Mouse (Mus musculus) midbrain, embryonic 14.5 days (tissue): ENCODE data around the gene Olfr315. TPM values are rescaled to one million over a fixed set of nuclear protein-coding genes. Genes with fewer than 3 reads are reported as not detected.

Experiments
- ATAC-seq: fragments of 200-750 bp; cut with Nextera tagmentation; 2 replicates; pipeline ENCODE4 v1.8.0; 2017; ENCODE audit warnings: moderate number of reproducible peaks, moderate library complexity; ENCODE audit not compliant: low FRiP score, low TSS enrichment
- DNase-seq: peaks from one replicate; pipeline ENCODE4 v3.0.0-alpha.2; 2015
- H3K27ac ChIP-seq: fragments of 300-500 bp; sonication (generic); replicated peaks from 2 replicates; pipeline ENCODE4 v1.5.1; 2014; ENCODE audit warnings: mild to moderate bottlenecking, low read depth, low read length, moderate library complexity
- H3K27me3 ChIP-seq: fragments of 300-500 bp; sonication (generic); 2 replicates; pipeline ENCODE4 v1.6.1; 2014; ENCODE audit warnings: low read length, control low read depth, mixed read lengths; ENCODE audit not compliant: control insufficient read depth, insufficient read depth
- H3K36me3 ChIP-seq: fragments of 300-500 bp; sonication (generic); 2 replicates; pipeline ENCODE4 v1.6.1; 2014; ENCODE audit warnings: low read length, control low read depth; ENCODE audit not compliant: control insufficient read depth, insufficient read depth
- H3K4me1 ChIP-seq: fragments of 300-500 bp; sonication (generic); 2 replicates; pipeline ENCODE4 v1.6.1; 2014; ENCODE audit warnings: mild to moderate bottlenecking, antibody characterized with exemption, low read length, control low read depth; ENCODE audit not compliant: control insufficient read depth, insufficient read depth
- H3K4me2 ChIP-seq: fragments of 300-500 bp; sonication (generic); 2 replicates; pipeline ENCODE4 v1.6.1; 2014; ENCODE audit warnings: mild to moderate bottlenecking, low read length, moderate library complexity
- H3K4me3 ChIP-seq: fragments of 300-500 bp; sonication (generic); replicated peaks from 2 replicates; pipeline ENCODE4 v1.5.1; 2014; ENCODE audit warnings: low read depth, low read length
- H3K9ac ChIP-seq: fragments of 300-500 bp; sonication (generic); replicated peaks from 2 replicates; pipeline ENCODE4 v1.6.1; 2014; ENCODE audit warnings: mild to moderate bottlenecking, low read length, moderate library complexity
- H3K9me3 ChIP-seq: fragments of 300-500 bp; sonication (generic); 2 replicates; pipeline ENCODE4 v1.6.1; 2016; ENCODE audit warnings: low read length, control low read depth, mixed read lengths; ENCODE audit not compliant: control insufficient read depth
- WGBS: fragments of 180-500 bp; shearing (Covaris S2); extraction: QIAGEN DNeasy Blood & Tissue Kit; methylation state at CpG from one replicate; pipeline ENCODE4 v1.1.7; 2014; 5-methylcytosine and 5-hydroxymethylcytosine counted together
- polyA plus RNA-seq: library from polyadenylated mRNA; unstranded; fragments of >200 nt; fragmentation: Nextera tagmentation; extraction: Ambion mirVana; gene quantifications from 2 replicates; pipeline ENCODE4 v1.2.1, GENCODE M21; 2014

Olfr315 gene
- polyA plus RNA-seq, 1 experiment from 2014 or later = not detected

DNA sequence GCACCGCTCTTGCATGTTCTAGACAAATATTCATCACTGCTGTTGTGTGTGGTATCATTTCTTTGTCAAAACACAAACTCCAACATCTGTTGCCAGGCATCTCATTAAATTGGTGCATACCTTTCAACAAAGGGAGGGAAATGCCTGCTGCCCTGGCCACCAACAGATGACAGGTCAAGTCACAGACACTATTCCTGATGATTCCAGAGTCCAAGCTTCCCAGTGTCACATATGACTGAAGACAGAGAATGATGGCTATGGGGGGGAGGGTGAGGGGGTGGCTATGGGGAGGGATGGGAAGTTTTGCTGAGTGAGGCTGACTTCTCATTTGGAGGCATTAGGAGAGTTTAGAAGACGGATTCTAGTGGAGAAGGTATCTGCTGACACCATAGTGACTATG is 11.2 kb downstream of the Olfr315 start:
- H3K27ac ChIP-seq = no peak overlapping the region
- peaks cover under 1% of the 10 kb centered on the region; the same call in 1 of the 2 replicates for H3K4me1 ChIP-seq
- DNase-seq (no peak), ATAC-seq (no peak)
- no peak overlapping the region for H3K9ac ChIP-seq
- WGBS = 83% methylated on average over 2 of the region's 2 CpGs
- no peaks in the 10 kb centered on the region for H3K27me3 ChIP-seq
- H3K4me3 ChIP-seq = no peak overlapping the region
- no peaks in the 10 kb centered on the region for H3K36me3 ChIP-seq
- H3K4me2 ChIP-seq = no peak overlapping the region
- no peaks in the 10 kb centered on the region for H3K9me3 ChIP-seq

DNA sequence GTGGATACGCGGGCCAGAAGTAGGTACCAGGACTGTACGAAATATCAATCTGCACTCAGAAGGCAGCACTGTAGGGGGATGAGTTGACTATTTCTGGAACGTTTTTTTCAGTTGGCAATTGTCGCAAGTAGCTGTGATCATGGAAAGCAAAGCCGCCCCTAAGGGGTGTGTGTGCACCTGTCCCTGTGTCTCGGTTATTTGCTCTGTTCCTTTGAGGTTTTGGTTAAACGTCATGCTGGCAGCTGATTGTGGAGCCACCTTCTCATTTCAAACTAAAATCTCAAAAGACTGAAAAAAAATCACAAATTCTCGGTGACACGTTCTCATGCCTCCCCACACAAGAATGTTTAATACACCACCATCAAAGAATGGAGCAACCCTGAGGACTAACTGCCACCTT is 14.7 kb downstream of the Olfr315 start:
- H3K4me2 ChIP-seq = no peak overlapping the region
- 88% methylated on average over 10 of the region's 10 CpGs for WGBS
- DNase-seq (no peak), ATAC-seq (no peak)
- H3K4me1 ChIP-seq = peaks cover 4% of the 10 kb centered on the region; the same call in 1 of the 2 replicates
- no peak overlapping the region for H3K4me3 ChIP-seq
- no peaks in the 10 kb centered on the region for H3K36me3 ChIP-seq
- H3K9me3 ChIP-seq = no peaks in the 10 kb centered on the region
- no peak overlapping the region for H3K27ac ChIP-seq
- H3K27me3 ChIP-seq = no peaks in the 10 kb centered on the region
- H3K9ac ChIP-seq = no peak overlapping the region

DNA sequence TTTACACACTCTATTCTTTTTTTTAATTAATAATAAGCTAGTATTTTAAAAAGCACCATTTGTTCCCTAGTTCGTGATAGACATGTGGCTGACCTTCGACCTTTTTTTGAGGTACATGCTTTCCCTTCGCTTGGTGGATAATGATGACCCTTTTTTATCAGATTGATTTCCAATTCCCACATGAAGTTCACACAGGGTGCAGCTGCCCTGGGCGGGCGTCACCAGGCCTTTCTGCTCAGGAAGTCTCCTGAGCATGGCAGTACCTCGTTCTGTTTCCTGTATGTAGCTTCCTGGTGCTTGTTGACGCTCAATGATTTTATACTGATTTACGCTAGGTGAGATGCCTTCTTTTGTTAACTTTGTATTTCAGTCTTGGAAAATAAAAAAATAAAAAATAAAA is 15.4 kb downstream of the Olfr315 start:
- H3K9ac ChIP-seq = no peak overlapping the region
- H3K27me3 ChIP-seq = no peaks in the 10 kb centered on the region
- ATAC-seq (no peak), DNase-seq (no peak)
- no peak overlapping the region for H3K4me3 ChIP-seq
- no peaks in the 10 kb centered on the region for H3K9me3 ChIP-seq
- 88% methylated on average over 8 of the region's 8 CpGs for WGBS
- no peaks in the 10 kb centered on the region for H3K36me3 ChIP-seq
- H3K27ac ChIP-seq = no peak overlapping the region
- peaks cover 4% of the 10 kb centered on the region; the same call in 1 of the 2 replicates for H3K4me1 ChIP-seq
- H3K4me2 ChIP-seq = no peak overlapping the region

DNA sequence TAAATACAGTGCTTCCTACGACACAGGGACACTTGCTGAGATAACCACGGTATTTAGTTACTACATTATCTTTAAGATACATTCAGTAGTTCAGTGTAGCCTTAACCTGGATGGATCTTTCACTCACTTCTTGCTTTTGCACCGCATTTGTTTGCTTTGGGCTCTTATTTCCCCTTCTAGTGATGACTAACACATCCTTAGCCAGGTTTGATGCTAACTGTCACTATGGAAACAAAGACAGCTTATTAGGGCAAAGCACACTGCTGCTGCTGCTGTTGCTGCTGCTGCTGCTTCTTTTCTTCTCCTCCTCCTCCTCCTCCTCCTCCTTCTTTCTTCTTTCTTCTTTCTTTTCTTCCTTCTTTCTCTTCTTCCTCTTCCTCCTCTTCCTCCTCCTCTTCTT is 16.5 kb downstream of the Olfr315 start:
- no peaks in the 10 kb centered on the region for H3K9me3 ChIP-seq
- DNase-seq = peak; percentile 56
- WGBS = 23% methylated on average over 3 of the region's 3 CpGs
- H3K4me2 ChIP-seq = peak overlapping the region; percentile 24; the same call in 1 of the 2 replicates
- H3K9ac ChIP-seq = no peak overlapping the region; the same call in 1 of the 2 replicates
- no peak for ATAC-seq
- no peak overlapping the region for H3K4me3 ChIP-seq
- H3K27me3 ChIP-seq = no peaks in the 10 kb centered on the region
- peaks cover 4% of the 10 kb centered on the region; the same call in 1 of the 2 replicates for H3K4me1 ChIP-seq
- H3K27ac ChIP-seq = peak overlapping the region; percentile 41; the same call in 1 of the 2 replicates
- H3K36me3 ChIP-seq = no peaks in the 10 kb centered on the region

DNA sequence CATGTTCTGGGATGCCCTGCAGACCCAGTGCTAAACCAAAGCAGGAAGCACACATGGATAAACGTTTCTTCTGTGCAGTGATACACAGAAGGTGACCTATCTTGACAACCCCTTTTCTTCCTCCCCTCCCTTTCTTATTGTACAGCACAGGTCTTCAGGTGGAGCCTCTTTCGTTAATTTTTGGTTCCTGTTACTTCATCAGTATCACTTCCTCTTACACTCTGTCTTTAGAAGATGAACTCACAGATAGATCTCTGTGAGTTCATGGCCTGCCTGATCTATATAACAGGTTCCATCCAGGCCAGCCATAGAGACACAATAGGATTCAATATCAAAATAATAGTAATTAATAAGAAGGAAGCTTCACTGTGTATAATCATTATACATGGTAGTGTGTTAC is 17.1 kb downstream of the Olfr315 start:
- Histone ChIP-seq H3K9ac (no peak overlapping the region; the same call in 1 of the 2 replicates), H3K9me3 (no peaks in the 10 kb centered on the region), H3K4me2 (no peak overlapping the region), H3K4me1 (peaks cover 4% of the 10 kb centered on the region; the same call in 1 of the 2 replicates), H3K36me3 (no peaks in the 10 kb centered on the region), H3K27me3 (no peaks in the 10 kb centered on the region), H3K4me3 (no peak overlapping the region), H3K27ac (no peak overlapping the region)
- ATAC-seq (no peak), DNase-seq (no peak)
- 58% methylated on average over 2 of the region's 2 CpGs for WGBS

DNA sequence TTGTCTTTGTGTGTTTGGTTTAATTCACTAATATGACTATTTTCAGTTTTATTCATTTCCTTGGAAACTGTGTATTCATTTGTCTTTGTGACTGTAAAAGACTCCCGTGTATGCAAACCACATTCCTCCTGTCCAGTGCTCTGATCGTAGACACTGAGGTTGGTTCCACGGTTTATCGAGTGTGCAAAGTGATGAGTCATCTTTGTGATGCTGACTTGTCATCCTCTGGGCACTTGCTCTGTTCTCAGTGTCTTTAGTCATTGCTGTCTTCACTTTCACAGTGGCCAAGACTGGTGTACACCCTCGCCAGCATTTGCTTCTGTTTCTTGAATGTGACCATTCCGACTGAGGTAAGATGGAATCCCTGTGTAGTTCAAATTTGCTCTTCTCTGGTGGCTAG is 17.7 kb downstream of the Olfr315 start:
- H3K9ac ChIP-seq = no peak overlapping the region
- 85% methylated on average over 6 of the region's 6 CpGs for WGBS
- no peaks in the 10 kb centered on the region for H3K9me3 ChIP-seq
- DNase-seq = no peak
- H3K4me1 ChIP-seq = peaks cover 4% of the 10 kb centered on the region; the same call in 1 of the 2 replicates
- H3K27ac ChIP-seq = no peak overlapping the region
- no peak overlapping the region for H3K4me2 ChIP-seq
- no peaks in the 10 kb centered on the region for H3K36me3 ChIP-seq
- ATAC-seq = no peak
- H3K27me3 ChIP-seq = no peaks in the 10 kb centered on the region
- H3K4me3 ChIP-seq = no peak overlapping the region

DNA sequence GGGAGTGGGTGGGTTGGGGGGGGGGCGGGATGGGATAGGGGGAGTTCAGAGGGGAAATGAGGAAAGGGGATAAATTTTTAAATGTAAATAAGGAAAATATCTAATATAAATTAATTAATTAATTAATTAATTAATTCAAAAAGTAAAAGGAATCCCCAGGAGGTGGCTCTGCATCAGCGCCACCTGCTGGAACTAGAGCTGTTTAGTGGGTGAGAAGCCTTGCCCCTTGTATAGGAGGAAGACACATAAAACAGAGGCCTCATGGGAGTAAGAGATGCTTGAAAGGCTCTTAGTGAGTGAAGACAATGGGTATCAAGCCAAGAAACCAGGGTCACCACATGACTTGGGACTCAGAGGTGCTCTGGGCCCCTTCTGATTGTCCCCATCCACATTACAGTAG is 22.9 kb downstream of the Olfr315 start:
- Histone ChIP-seq H3K4me1 (no peaks in the 10 kb centered on the region), H3K4me2 (no peak overlapping the region), H3K36me3 (no peaks in the 10 kb centered on the region), H3K9me3 (no peaks in the 10 kb centered on the region), H3K27me3 (no peaks in the 10 kb centered on the region), H3K9ac (no peak overlapping the region), H3K27ac (no peak overlapping the region), H3K4me3 (no peak overlapping the region)
- ATAC-seq (no peak), DNase-seq (no peak)
- WGBS = 91% methylated on average over 2 of the region's 2 CpGs

DNA sequence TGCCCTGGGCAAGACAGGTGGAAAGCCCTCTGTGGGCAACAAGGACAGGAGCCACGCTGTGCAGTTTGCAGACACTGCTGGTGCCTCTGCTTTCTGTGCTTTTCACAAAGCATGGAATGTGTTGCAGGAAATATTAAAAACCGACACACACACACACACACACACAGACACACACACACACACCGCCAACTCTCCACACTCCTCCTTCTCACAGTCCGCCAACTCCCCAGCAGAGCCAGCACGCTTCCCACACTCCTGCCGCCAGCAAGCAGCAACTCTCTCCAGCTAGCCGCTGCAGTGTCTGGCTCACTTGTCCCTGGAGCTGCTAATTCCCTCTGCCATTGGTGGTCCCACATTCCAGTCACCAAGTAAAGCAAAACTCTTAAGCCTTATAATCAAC is 23.9 kb downstream of the Olfr315 start:
- no peak overlapping the region for H3K4me3 ChIP-seq
- H3K27ac ChIP-seq = no peak overlapping the region
- ATAC-seq = no peak
- no peaks in the 10 kb centered on the region for H3K36me3 ChIP-seq
- H3K27me3 ChIP-seq = no peaks in the 10 kb centered on the region
- H3K4me1 ChIP-seq = peaks cover 9% of the 10 kb centered on the region
- no peak overlapping the region for H3K4me2 ChIP-seq
- WGBS = 71% methylated on average over 7 of the region's 7 CpGs
- DNase-seq = no peak
- H3K9me3 ChIP-seq = no peaks in the 10 kb centered on the region
- no peak overlapping the region for H3K9ac ChIP-seq

DNA sequence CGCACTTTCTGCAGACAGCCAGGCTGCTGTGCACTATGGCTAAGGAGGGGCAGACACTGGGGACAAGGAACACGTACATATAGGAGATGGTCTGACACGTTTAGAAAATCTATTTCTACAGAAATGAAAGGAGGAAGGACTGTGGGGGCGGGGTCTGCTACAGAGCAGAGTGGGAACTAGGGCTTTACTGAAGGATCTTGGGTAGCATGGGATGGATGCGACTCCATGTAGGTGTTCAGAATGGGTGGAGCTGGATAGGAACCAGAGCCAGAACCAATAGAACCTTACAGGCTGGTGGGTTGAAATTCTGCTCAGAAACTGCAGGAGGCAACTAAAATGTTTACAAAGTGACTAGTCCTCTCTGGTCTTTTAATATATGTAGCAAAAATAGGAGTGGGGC is 26.8 kb downstream of the Olfr315 start:
- H3K27ac ChIP-seq = no peak overlapping the region
- no peaks in the 10 kb centered on the region for H3K27me3 ChIP-seq
- no peaks in the 10 kb centered on the region for H3K36me3 ChIP-seq
- DNase-seq = no peak
- no peak for ATAC-seq
- 86% methylated on average over 5 of the region's 5 CpGs for WGBS
- H3K4me1 ChIP-seq = peaks cover 11% of the 10 kb centered on the region
- H3K4me3 ChIP-seq = no peak overlapping the region
- no peaks in the 10 kb centered on the region for H3K9me3 ChIP-seq
- no peak overlapping the region for H3K4me2 ChIP-seq
- H3K9ac ChIP-seq = no peak overlapping the region
